Mouse (Mus musculus) bone marrow, adult 2 months (tissue): ENCODE measurements around the gene Tmem256.

Experiments used
- CTCF ChIP-seq: fragments of 200-500 bp; IDR thresholded peaks from 2 replicates; pipeline ENCODE4 v1.5.1; 2011; ENCODE audit warnings: low read length, control low read depth; ENCODE audit not compliant: control insufficient read depth, insufficient read depth
- POLR2A ChIP-seq: fragments of 200-500 bp; IDR thresholded peaks from 2 replicates; pipeline ENCODE4 v1.6.1; 2011; ENCODE audit warnings: low read depth, mild to moderate bottlenecking, control low read depth, low read length, borderline replicate concordance; ENCODE audit not compliant: control insufficient read depth

GRCm38 (mm10) chr11:69828832-69829231, 9.5 kb upstream of the Tmem256 start:
- TF ChIP-seq CTCF (no peak), POLR2A (no peak)
